ENCODE assay signal across 25 mouse cellular contexts in the genomic region with DNA sequence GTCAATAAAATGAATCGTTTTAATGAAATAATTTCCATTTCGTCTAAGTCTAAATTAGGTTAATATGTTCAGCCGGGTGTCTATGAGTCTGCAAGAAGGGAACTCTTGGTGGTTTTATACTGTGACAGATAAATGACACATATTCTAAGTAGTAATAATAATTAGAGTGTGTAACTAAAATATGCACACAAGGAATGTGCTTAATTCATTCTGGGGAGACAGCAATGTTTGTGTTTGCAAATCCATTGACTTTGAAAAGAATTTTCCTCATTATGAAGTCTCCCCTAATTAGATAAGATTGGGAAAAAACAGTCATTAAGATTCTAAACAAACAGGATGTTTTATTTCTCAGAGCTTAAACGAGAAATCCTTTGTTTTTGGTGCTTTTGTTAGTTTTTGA. TPM values are rescaled to one million over a fixed set of nuclear protein-coding genes. Genes with fewer than 3 reads are reported as not detected.
"Had no signal": no experiment of that assay in that cellular context is flagged by ENCODE, and none has a peak within 500 bp of the region (broad histone marks: within the 10 kb centered on the region; RNA-seq: fewer than 3 reads in every experiment).

A gene (minus strand): TSS at position 84 of the 400 bp plus-strand sequence.

- H3K4me3 ChIP-seq: liver, embryonic 15.5 days; lung, embryonic 15.5 days; midbrain, embryonic 10.5 days; midbrain, embryonic 12.5 days; myocyte; neural tube, embryonic 13.5 days; neural tube, embryonic 15.5 days; stomach, embryonic 15.5 days had no signal

- H3K4me1 ChIP-seq: liver, embryonic 15.5 days; midbrain, embryonic 10.5 days; midbrain, embryonic 12.5 days; neural tube, embryonic 13.5 days; neural tube, embryonic 15.5 days; stomach, embryonic 15.5 days had no signal

- H3K4me2 ChIP-seq: liver, embryonic 15.5 days; lung, embryonic 15.5 days; midbrain, embryonic 12.5 days; neural tube, embryonic 13.5 days; neural tube, embryonic 15.5 days; stomach, embryonic 15.5 days had no signal

- DNase-seq: liver, postnatal 0 days; lung, adult 2 months; lung, postnatal 14 days; lung, postnatal 36 days; right cerebral cortex, adult 18-20 months; right cerebral cortex, postnatal 14 days; thymus, adult 2 months; thymus, postnatal 25 days; thymus, postnatal 4 days had no signal

- H3K36me3 ChIP-seq: liver, embryonic 15.5 days; lung, embryonic 15.5 days; midbrain, embryonic 10.5 days; midbrain, embryonic 12.5 days; neural tube, embryonic 13.5 days; neural tube, embryonic 15.5 days; stomach, embryonic 15.5 days had no signal

- ATAC-seq: liver, postnatal 0 days; lung, postnatal 0 days; midbrain, embryonic 16.5 days had no signal

- H3K9me3 ChIP-seq: liver, embryonic 15.5 days; lung, embryonic 15.5 days; midbrain, embryonic 10.5 days; midbrain, embryonic 12.5 days; neural tube, embryonic 13.5 days; neural tube, embryonic 15.5 days; stomach, embryonic 15.5 days had no signal

- H3K9ac ChIP-seq: liver, embryonic 15.5 days; liver, postnatal 0 days; lung, embryonic 15.5 days; midbrain, embryonic 12.5 days; neural tube, embryonic 13.5 days; neural tube, embryonic 15.5 days; stomach, embryonic 15.5 days had no signal

- H3K27ac ChIP-seq: liver, embryonic 15.5 days; lung, embryonic 15.5 days; macrophage; midbrain, embryonic 10.5 days; midbrain, embryonic 12.5 days; neural tube, embryonic 13.5 days; neural tube, embryonic 15.5 days; stomach, embryonic 15.5 days; stomach, postnatal 0 days had no signal

- H3K27me3 ChIP-seq: liver, embryonic 15.5 days; lung, embryonic 15.5 days; midbrain, embryonic 12.5 days; neural tube, embryonic 13.5 days; neural tube, embryonic 15.5 days; stomach, embryonic 15.5 days had no signal

RNA-seq across cellular contexts. Expression of the gene that starts here (rescaled TPM):
- polyA plus RNA-seq: liver, embryonic 15.5 days; liver, postnatal 0 days; lung, adult 2 months; lung, embryonic 15.5 days; lung, postnatal 0 days; midbrain, embryonic 10.5 days; midbrain, embryonic 12.5 days; myocyte; neural tube, embryonic 11.5 days; neural tube, embryonic 13.5 days; spleen, adult 2 months; stomach, embryonic 15.5 days; stomach, postnatal 0 days; testis, adult 2 months; thymus, adult 2 months; urinary bladder, adult 2 months had no signal
